Mouse (Mus musculus) heart, embryonic 10.5 days (tissue): Measurements from ENCODE around the gene Grin3a. TPM values are rescaled to one million over a fixed set of nuclear protein-coding genes. Genes with fewer than 3 reads are reported as not detected.
A peak's percentile ranks its signal among the peaks of the same experiment; 100 is the strongest.

Experiments
- DNase-seq: peaks from one replicate; pipeline ENCODE4 v3.0.0-alpha.2; 2017; ENCODE audit warnings: low spot score
- H3K27ac ChIP-seq: fragments of 300-500 bp; sonication (generic); 2 replicates; pipeline ENCODE4 v1.5.1; 2016; ENCODE audit warnings: mild to moderate bottlenecking
- H3K27me3 ChIP-seq: fragments of 300-500 bp; sonication (generic); 2 replicates; pipeline ENCODE4 v1.6.1; 2016; ENCODE audit warnings: mild to moderate bottlenecking; ENCODE audit not compliant: poor library complexity, insufficient read depth, severe bottlenecking
- H3K36me3 ChIP-seq: fragments of 300-500 bp; sonication (generic); 2 replicates; pipeline ENCODE4 v1.6.1; 2016; ENCODE audit warnings: mild to moderate bottlenecking, moderate library complexity
- H3K4me1 ChIP-seq: fragments of 300-500 bp; sonication (generic); 2 replicates; pipeline ENCODE4 v1.6.1; 2016; ENCODE audit warnings: mild to moderate bottlenecking
- H3K4me3 ChIP-seq: fragments of 300-500 bp; sonication (generic); 2 replicates; pipeline ENCODE4 v1.5.1; 2016; ENCODE audit warnings: mild to moderate bottlenecking, moderate library complexity
- H3K9me3 ChIP-seq: fragments of 300-500 bp; sonication (generic); 2 replicates; pipeline ENCODE4 v1.6.1; 2016; ENCODE audit warnings: mild to moderate bottlenecking, moderate library complexity
- WGBS: fragments of 180-500 bp; shearing (Covaris S2); methylation state at CpG from one replicate; pipeline ENCODE4 v1.1.7; 2016; 5-methylcytosine and 5-hydroxymethylcytosine counted together
- polyA plus RNA-seq: library from polyadenylated mRNA; unstranded; fragments of >200 nt; fragmentation: Nextera tagmentation; extraction: Ambion mirVana; gene quantifications from 2 replicates; pipeline ENCODE4 v1.2.1, GENCODE M21; 2016

The Grin3a gene
- polyA plus RNA-seq, result 2.1 and 2.7 TPM in 2 replicates

- Histone ChIP-seq H3K4me3 (peak within 1 kb of the TSS; percentile 74), H3K4me1 (peaks cover 12% of the 10 kb centered on the region), H3K36me3 (no peaks in the 10 kb centered on the region), H3K27ac (peak within 1 kb of the TSS; percentile 44; the same call in 1 of the 2 replicates), H3K9me3 (no peaks in the 10 kb centered on the region), H3K27me3 (peaks cover 22% of the 10 kb centered on the region)
- peak; percentile 85 for DNase-seq
- WGBS, result under 1% methylated on average over 25 of the region's 25 CpGs
Measured at GRCm38 (mm10) chr4:49845612-49845985, at the start of gene Grin3a. Grin3a (minus strand) TSS chr4:49845744.

DNA sequence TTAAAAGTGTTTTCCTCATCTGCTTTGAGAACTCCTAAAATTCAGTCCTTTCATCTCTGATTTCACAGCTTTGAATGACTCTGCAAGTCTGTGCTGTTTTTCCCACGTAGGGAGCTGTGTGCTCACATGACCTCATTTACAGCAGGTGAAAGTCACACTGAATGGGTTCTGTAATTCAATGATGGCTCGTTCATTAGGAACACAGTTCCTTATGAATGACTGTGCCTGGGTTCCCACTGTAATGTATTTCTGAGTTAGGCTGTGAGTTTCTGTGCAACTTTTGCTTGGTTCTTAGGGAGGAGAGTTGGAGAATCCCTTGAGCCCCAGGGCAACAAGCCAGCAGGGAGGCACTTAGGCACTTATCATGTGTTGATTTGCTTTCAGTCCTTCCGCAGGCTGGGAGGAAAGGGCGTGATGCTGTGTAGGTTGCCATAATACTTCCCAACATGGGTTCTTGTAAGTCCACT, 46.3 kb upstream of the Grin3a start:
- H3K9me3 ChIP-seq, result no peaks in the 10 kb centered on the region
- H3K27ac ChIP-seq, result no peak overlapping the region
- 14% methylated on average over 4 of the region's 4 CpGs for whole genome bisulfite sequencing
- H3K36me3 ChIP-seq, result no peaks in the 10 kb centered on the region
- no peaks in the 10 kb centered on the region for H3K27me3 ChIP-seq
- peak; percentile 74 for DNase-seq
- no peak overlapping the region for H3K4me3 ChIP-seq
- peaks cover 10% of the 10 kb centered on the region for H3K4me1 ChIP-seq

- Histone ChIP-seq H3K36me3 (no peaks in the 10 kb centered on the region), H3K9me3 (no peaks in the 10 kb centered on the region), H3K27ac (no peak overlapping the region), H3K4me1 (no peaks in the 10 kb centered on the region), H3K4me3 (no peak overlapping the region), H3K27me3 (no peaks in the 10 kb centered on the region)
- 70% methylated on average over 3 of the region's 3 CpGs for WGBS
- DNase-seq, result no peak
Measured at GRCm38 (mm10) chr4:49877084-49877483, 31.5 kb upstream of the Grin3a start.

GRCm38 (mm10) chr4:49860611-49861010, 15.1 kb upstream of the Grin3a start:
- WGBS, result 84% methylated on average over 2 of the region's 2 CpGs
- DNase-seq, result no peak
- H3K9me3 ChIP-seq, result no peaks in the 10 kb centered on the region
- no peak overlapping the region for H3K27ac ChIP-seq
- no peaks in the 10 kb centered on the region for H3K4me1 ChIP-seq
- no peaks in the 10 kb centered on the region for H3K36me3 ChIP-seq
- no peaks in the 10 kb centered on the region for H3K27me3 ChIP-seq
- no peak overlapping the region for H3K4me3 ChIP-seq

DNA sequence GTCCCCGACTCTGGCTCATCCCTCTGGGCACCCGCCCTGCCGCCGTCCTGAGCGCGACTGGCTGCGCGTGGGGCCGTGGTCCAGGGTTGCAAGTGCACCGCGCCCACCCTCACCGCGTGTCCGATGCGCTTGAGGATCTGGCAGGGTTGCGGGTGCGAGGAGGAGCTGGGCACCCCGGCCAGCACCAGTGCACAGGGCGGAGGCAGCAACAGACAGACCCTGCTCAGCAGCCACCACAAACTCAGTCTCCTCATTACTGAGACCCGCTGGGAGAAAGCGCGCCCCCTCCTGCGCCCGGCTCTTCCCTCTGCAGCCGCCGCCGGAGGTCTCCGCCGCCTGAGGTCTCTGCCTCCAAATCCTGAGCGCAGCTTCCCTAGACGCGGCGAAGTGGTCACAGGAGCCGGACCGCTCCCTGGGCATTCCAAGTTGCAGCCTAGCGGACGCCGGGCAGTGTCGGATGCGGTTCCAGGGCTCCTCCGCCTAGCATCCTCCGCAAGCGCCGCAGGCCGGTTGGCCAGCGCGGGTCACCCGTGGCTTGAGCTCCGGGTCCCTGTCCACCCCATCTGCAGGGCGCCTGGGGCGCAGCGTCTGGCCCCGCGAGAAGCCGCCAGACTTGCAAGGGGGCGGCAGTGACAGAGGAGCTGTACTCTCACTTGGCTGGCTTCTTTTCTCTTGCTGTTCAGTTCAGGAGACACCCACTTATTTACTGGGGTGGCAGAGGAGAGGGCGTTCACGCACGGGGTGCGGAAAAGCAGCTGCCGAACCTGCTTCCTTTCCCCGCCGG, 524 bp downstream of the Grin3a start:
- WGBS, result under 1% methylated on average over 63 of the region's 63 CpGs
- peak overlapping the region; percentile 74 for H3K4me3 ChIP-seq
- H3K27me3 ChIP-seq, result peaks cover 22% of the 10 kb centered on the region
- DNase-seq, result peak; percentile 76
- no peaks in the 10 kb centered on the region for H3K9me3 ChIP-seq
- H3K4me1 ChIP-seq, result peaks cover 12% of the 10 kb centered on the region
- H3K27ac ChIP-seq, result peak overlapping the region; percentile 44; the same call in 1 of the 2 replicates
- H3K36me3 ChIP-seq, result no peaks in the 10 kb centered on the region

- H3K36me3 ChIP-seq, result no peaks in the 10 kb centered on the region
- no peaks in the 10 kb centered on the region for H3K9me3 ChIP-seq
- H3K4me1 ChIP-seq, result peaks cover 12% of the 10 kb centered on the region
- peak; percentile 73 for DNase-seq
- peak overlapping the region; percentile 74 for H3K4me3 ChIP-seq
- 4% methylated on average over 33 of the region's 33 CpGs for whole genome bisulfite sequencing
- H3K27ac ChIP-seq, result no peak overlapping the region
- H3K27me3 ChIP-seq, result peaks cover 22% of the 10 kb centered on the region
Measured at GRCm38 (mm10) chr4:49844274-49844827, 1.2 kb downstream of the Grin3a start.

- H3K4me1 ChIP-seq, result peaks cover 12% of the 10 kb centered on the region
- DNase-seq, result no peak
- WGBS, result 27% methylated on average over 6 of the region's 6 CpGs
- peak overlapping the region; percentile 74 for H3K4me3 ChIP-seq
- H3K27me3 ChIP-seq, result peaks cover 22% of the 10 kb centered on the region
- no peaks in the 10 kb centered on the region for H3K9me3 ChIP-seq
- H3K27ac ChIP-seq, result no peak overlapping the region
- no peaks in the 10 kb centered on the region for H3K36me3 ChIP-seq
Measured at GRCm38 (mm10) chr4:49843787-49844186, 1.8 kb downstream of the Grin3a start.

- Histone ChIP-seq H3K36me3 (no peaks in the 10 kb centered on the region), H3K9me3 (no peaks in the 10 kb centered on the region), H3K4me1 (no peaks in the 10 kb centered on the region), H3K27ac (no peak overlapping the region), H3K4me3 (no peak overlapping the region), H3K27me3 (no peaks in the 10 kb centered on the region)
- no peak for DNase-seq
Measured at GRCm38 (mm10) chr4:49832035-49832434, 13.5 kb downstream of the Grin3a start.

DNA sequence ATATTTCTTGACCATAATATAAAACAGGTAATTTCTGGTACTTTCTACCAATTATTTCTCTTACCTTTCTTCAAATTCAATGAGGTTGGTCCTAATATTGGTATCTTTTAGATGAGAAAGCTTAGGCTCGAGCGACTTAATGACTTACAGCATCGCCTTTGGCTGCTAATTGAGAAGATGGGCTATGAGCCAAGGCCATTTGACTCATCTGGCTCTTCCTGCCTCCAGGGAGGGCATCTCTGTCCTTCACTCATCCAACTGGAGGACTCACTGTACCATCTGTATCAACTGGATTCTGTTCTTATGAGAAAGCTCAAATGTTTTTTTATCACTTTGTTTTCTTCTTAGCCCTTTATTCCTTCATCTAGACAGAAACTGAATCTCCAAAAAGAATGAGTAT, 31.7 kb downstream of the Grin3a start:
- Histone ChIP-seq H3K4me3 (no peak overlapping the region), H3K36me3 (no peaks in the 10 kb centered on the region), H3K27me3 (no peaks in the 10 kb centered on the region), H3K27ac (no peak overlapping the region), H3K9me3 (no peaks in the 10 kb centered on the region), H3K4me1 (no peaks in the 10 kb centered on the region)
- DNase-seq, result no peak
- 72% methylated on average over 3 of the region's 3 CpGs for WGBS

GRCm38 (mm10) chr4:49806791-49807190, 38.8 kb downstream of the Grin3a start:
- Histone ChIP-seq H3K4me3 (no peak overlapping the region), H3K4me1 (no peaks in the 10 kb centered on the region), H3K9me3 (no peaks in the 10 kb centered on the region), H3K27ac (no peak overlapping the region), H3K36me3 (no peaks in the 10 kb centered on the region), H3K27me3 (no peaks in the 10 kb centered on the region)
- no peak for DNase-seq

- no peaks in the 10 kb centered on the region for H3K27me3 ChIP-seq
- no peaks in the 10 kb centered on the region for H3K4me1 ChIP-seq
- H3K9me3 ChIP-seq, result no peaks in the 10 kb centered on the region
- H3K36me3 ChIP-seq, result no peaks in the 10 kb centered on the region
- no peak for DNase-seq
- no peak overlapping the region for H3K4me3 ChIP-seq
- no peak overlapping the region for H3K27ac ChIP-seq
- WGBS, result 75% methylated on average over 2 of the region's 2 CpGs
Measured at GRCm38 (mm10) chr4:49799338-49799737, 46.2 kb downstream of the Grin3a start.

DNA sequence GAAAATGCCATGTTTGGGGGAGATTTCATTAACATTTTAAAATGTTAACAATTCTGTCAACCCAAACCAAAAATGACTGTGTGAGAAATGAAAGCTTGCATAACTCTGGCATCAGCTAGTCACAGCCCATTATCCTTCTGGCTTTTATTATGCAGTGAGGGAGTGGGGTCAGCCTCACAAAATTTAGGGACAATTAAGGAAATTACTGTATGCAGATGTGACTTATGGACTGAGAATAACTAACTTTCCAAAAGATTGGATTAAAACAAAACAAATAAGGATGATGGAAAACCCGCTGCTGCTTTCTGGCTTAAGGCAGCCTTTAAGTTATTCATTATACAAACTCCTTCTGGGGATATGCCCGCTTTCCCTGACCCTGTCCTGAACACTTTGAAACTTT, 56.6 kb downstream of the Grin3a start:
- WGBS, result 88% methylated on average over 2 of the region's 2 CpGs
- no peak overlapping the region for H3K27ac ChIP-seq
- H3K27me3 ChIP-seq, result no peaks in the 10 kb centered on the region
- no peaks in the 10 kb centered on the region for H3K9me3 ChIP-seq
- no peak for DNase-seq
- H3K4me1 ChIP-seq, result no peaks in the 10 kb centered on the region
- H3K4me3 ChIP-seq, result no peak overlapping the region
- H3K36me3 ChIP-seq, result no peaks in the 10 kb centered on the region

GRCm38 (mm10) chr4:49742847-49743246, 102.7 kb downstream of the Grin3a start:
- H3K27me3 ChIP-seq, result no peaks in the 10 kb centered on the region
- H3K9me3 ChIP-seq, result no peaks in the 10 kb centered on the region
- no peaks in the 10 kb centered on the region for H3K36me3 ChIP-seq
- 89% methylated on average over 5 of the region's 5 CpGs for WGBS
- no peak overlapping the region for H3K27ac ChIP-seq
- no peak overlapping the region for H3K4me3 ChIP-seq
- DNase-seq, result no peak
- H3K4me1 ChIP-seq, result no peaks in the 10 kb centered on the region
